Mouse (Mus musculus) MEL (cell line): ENCODE measurements around the gene Sgcd. TPM values are rescaled to one million over a fixed set of nuclear protein-coding genes. Genes with fewer than 3 reads are reported as not detected.

Experiments
- DNase-seq: peaks from one replicate; pipeline ENCODE4 v3.0.0; 2011; ENCODE audit warnings: low read depth, low spot score
- H3K27ac ChIP-seq: 2 replicates; pipeline ENCODE4 v1.5.1; 2012; ENCODE audit warnings: low read depth, mild to moderate bottlenecking, control low read depth, low read length, moderate library complexity; ENCODE audit not compliant: control insufficient read depth
- H3K27me3 ChIP-seq, 2 experiments: fragments of 150-350 bp in 1 of 2; sonication (generic) in 1 of 2; 2 replicates each; pipeline ENCODE4 v1.6.1; 2012; ENCODE audit warnings: low read length in 2 of 2, mild to moderate bottlenecking in 2 of 2, improper control_type of control experiment in 1 of 2, moderate library complexity in 1 of 2; ENCODE audit not compliant: insufficient read depth in 2 of 2, control insufficient read depth in 1 of 2
- H3K36me3 ChIP-seq, 2 experiments: 2 replicates each; pipeline ENCODE4 v1.6.1; 2012 to 2014; ENCODE audit warnings: low read length in 2 of 2, improper control_type of control experiment in 1 of 2, inconsistent platforms in 1 of 2, mild to moderate bottlenecking in 1 of 2; ENCODE audit not compliant: insufficient read depth in 2 of 2, control insufficient read depth in 1 of 2
- H3K4me1 ChIP-seq, 2 experiments: fragments of 150-350 bp in 1 of 2; sonication (generic) in 1 of 2; 2 replicates each; pipeline ENCODE4 v1.6.1; 2012; ENCODE audit warnings: low read length in 2 of 2, improper control_type of control experiment in 1 of 2, mild to moderate bottlenecking in 1 of 2; ENCODE audit not compliant: insufficient read depth in 2 of 2, control insufficient read depth in 1 of 2
- H3K4me3 ChIP-seq, 2 experiments: fragments of 150-350 bp in 1 of 2; sonication (generic) in 1 of 2; 2 replicates each; pipeline ENCODE4 v1.5.1; 2012; ENCODE audit warnings: low read depth in 2 of 2, low read length in 2 of 2, mild to moderate bottlenecking in 2 of 2, moderate library complexity in 2 of 2, control low read depth in 1 of 2, improper control_type of control experiment in 1 of 2; ENCODE audit not compliant: control insufficient read depth in 1 of 2, insufficient read depth in 1 of 2
- H3K79me2 ChIP-seq: 2 replicates; pipeline ENCODE4 v1.6.1; 2012; ENCODE audit warnings: mild to moderate bottlenecking, low read length, moderate library complexity; ENCODE audit not compliant: control insufficient read depth, poor library complexity, insufficient read depth
- H3K9ac ChIP-seq: 2 replicates; pipeline ENCODE4 v1.6.1; 2012; ENCODE audit warnings: low read depth, mild to moderate bottlenecking, control low read depth, low read length, moderate library complexity; ENCODE audit not compliant: control insufficient read depth, poor library complexity, severe bottlenecking
- H3K9me3 ChIP-seq: fragments of 150-350 bp; sonication (generic); replicated peaks from 2 replicates; pipeline ENCODE4 v1.6.1; 2012; ENCODE audit warnings: mild to moderate bottlenecking, low read length, improper control_type of control experiment, moderate library complexity; ENCODE audit not compliant: insufficient read depth
- BHLHE40 ChIP-seq: IDR thresholded peaks from 2 replicates; pipeline ENCODE4 v1.6.1; 2012; ENCODE audit warnings: low read depth, mild to moderate bottlenecking, inconsistent platforms, low read length, improper control_type of control experiment, borderline replicate concordance
- CHD1 ChIP-seq: IDR thresholded peaks from 2 replicates; pipeline ENCODE4 v1.6.1; 2012; ENCODE audit warnings: low read depth, mild to moderate bottlenecking, inconsistent platforms, low read length, improper control_type of control experiment
- E2F4 ChIP-seq: IDR thresholded peaks from 2 replicates; pipeline ENCODE4 v1.6.1; 2011; ENCODE audit warnings: low read depth, low read length, improper control_type of control experiment, borderline replicate concordance
- ELF1 ChIP-seq: IDR thresholded peaks from 2 replicates; pipeline ENCODE4 v1.6.1; 2014; ENCODE audit warnings: low read depth, mild to moderate bottlenecking, inconsistent platforms, low read length, improper control_type of control experiment, moderate library complexity
- ETS1 ChIP-seq: IDR thresholded peaks from 2 replicates; pipeline ENCODE4 v1.6.1; 2012; ENCODE audit warnings: low read depth, mild to moderate bottlenecking, inconsistent platforms, low read length, improper control_type of control experiment, moderate library complexity
- GABPA ChIP-seq: IDR thresholded peaks from 2 replicates; pipeline ENCODE4 v1.6.1; 2012; ENCODE audit warnings: low read depth, mild to moderate bottlenecking, inconsistent platforms, low read length, improper control_type of control experiment, moderate library complexity
- GATA1 ChIP-seq: IDR thresholded peaks from 2 replicates; pipeline ENCODE4 v1.6.1; 2011; ENCODE audit warnings: low read depth, low read length, improper control_type of control experiment
- HCFC1 ChIP-seq: IDR thresholded peaks from 2 replicates; pipeline ENCODE4 v1.6.1; 2012; ENCODE audit warnings: low read depth, mild to moderate bottlenecking, inconsistent platforms, low read length, improper control_type of control experiment, moderate library complexity
- JUND ChIP-seq: IDR thresholded peaks from 2 replicates; pipeline ENCODE4 v1.6.1; 2011; ENCODE audit warnings: low read depth, mild to moderate bottlenecking, improper control_type of control experiment, low read length
- KAT2A ChIP-seq: conservative IDR thresholded peaks from 2 replicates; pipeline ENCODE4 v1.6.1; 2012; ENCODE audit warnings: low read depth, low read length, improper control_type of control experiment, inconsistent platforms
- MAX ChIP-seq: IDR thresholded peaks from 2 replicates; pipeline ENCODE4 v1.6.1; 2011; ENCODE audit warnings: low read length, improper control_type of control experiment
- MEF2A ChIP-seq: IDR thresholded peaks from 2 replicates; pipeline ENCODE4 v1.6.1; 2014; ENCODE audit warnings: low read depth, mild to moderate bottlenecking, inconsistent platforms, low read length, improper control_type of control experiment; ENCODE audit not compliant: poor library complexity, insufficient replicate concordance, severe bottlenecking; ENCODE audit errors: extremely low read depth
- MXI1 ChIP-seq: IDR thresholded peaks from 2 replicates; pipeline ENCODE4 v1.6.1; 2011; ENCODE audit warnings: mild to moderate bottlenecking, low read depth, low read length, improper control_type of control experiment
- MYB ChIP-seq: IDR thresholded peaks from 2 replicates; pipeline ENCODE4 v1.6.1; 2011; ENCODE audit warnings: mild to moderate bottlenecking, low read depth, low read length, improper control_type of control experiment
- NELFE ChIP-seq: IDR thresholded peaks from 2 replicates; pipeline ENCODE4 v1.6.1; 2011; ENCODE audit warnings: low read depth, low read length, improper control_type of control experiment
- RAD21 ChIP-seq: IDR thresholded peaks from 2 replicates; pipeline ENCODE4 v1.6.1; 2011; ENCODE audit warnings: mild to moderate bottlenecking, low read depth, low read length, improper control_type of control experiment
- SMC3 ChIP-seq: IDR thresholded peaks from 2 replicates; pipeline ENCODE4 v1.6.1; 2011; ENCODE audit warnings: low read depth, low read length, improper control_type of control experiment
- TAL1 ChIP-seq: IDR thresholded peaks from 2 replicates; pipeline ENCODE4 v1.6.1; 2012; ENCODE audit warnings: mild to moderate bottlenecking, inconsistent platforms, low read length, moderate library complexity, mixed read lengths
- TCF12 ChIP-seq: IDR thresholded peaks from 2 replicates; pipeline ENCODE4 v1.6.1; 2014; ENCODE audit warnings: low read depth, mild to moderate bottlenecking, inconsistent platforms, low read length, improper control_type of control experiment, moderate library complexity
- USF1 ChIP-seq: IDR thresholded peaks from 2 replicates; pipeline ENCODE4 v1.6.1; 2014; ENCODE audit warnings: low read depth, mild to moderate bottlenecking, inconsistent platforms, low read length, improper control_type of control experiment, moderate library complexity
- USF2 ChIP-seq, 2 experiments: IDR thresholded peaks; 2 replicates each; pipeline ENCODE4 v1.6.1; 2011 to 2012; ENCODE audit warnings: improper control_type of control experiment in 2 of 2, low read length in 2 of 2, borderline replicate concordance in 1 of 2, inconsistent platforms in 1 of 2, low read depth in 1 of 2, mild to moderate bottlenecking in 1 of 2; ENCODE audit not compliant: insufficient read depth in 1 of 2
- ZC3H11A ChIP-seq: IDR thresholded peaks from 2 replicates; pipeline ENCODE4 v1.6.1; 2012; ENCODE audit warnings: low read depth, mild to moderate bottlenecking, inconsistent platforms, low read length, improper control_type of control experiment
- polyA plus RNA-seq, 2 experiments: library from polyadenylated mRNA; stranded (reverse) in 1 of 2; unstranded in 1 of 2; fragments of >175 nt in 1 of 2; fragments of >200 nt in 1 of 2; gene quantifications; 2 replicates each; pipeline versions ENCODE4 v1.2.1 to v1.2.4; 2012; ENCODE audit warnings: low replicate concordance in 2 of 2, low read depth in 1 of 2; ENCODE audit not compliant: insufficient read length in 2 of 2, insufficient read depth in 1 of 2, missing spikeins in 1 of 2
- total RNA-seq: library from RNA; depleted of rRNA; stranded (reverse); fragments of 300-350 nt; gene quantifications from 2 replicates; pipeline ENCODE4 v1.2.3, GENCODE M21; 2012

The Sgcd gene
- total and polyA plus RNA-seq, 3 experiments, result not detected

GRCm38 (mm10) chr11:47005301-47005875 is 983.4 kb downstream of the Sgcd start:
- Histone ChIP-seq H3K9ac (no peak overlapping the region), H3K27me3 (no peaks in the 10 kb centered on the region), H3K4me1 (no peaks in the 10 kb centered on the region), H3K27ac (no peak overlapping the region), H3K9me3 (no peaks in the 10 kb centered on the region), H3K4me3 (no peak overlapping the region), H3K36me3 (no peaks in the 10 kb centered on the region), H3K79me2 (no peaks in the 10 kb centered on the region)
- TF ChIP-seq ETS1 (no peak), ZC3H11A (no peak), TAL1 (no peak), JUND (no peak), MYB (no peak), MEF2A (no peak), HCFC1 (no peak), GABPA (no peak), TCF12 (no peak), MXI1 (no peak), MAX (no peak), E2F4 (no peak), USF1 (no peak), USF2 (IDR thresholded peaks at IDR 0.05; ENCODE audit: borderline replicate concordance in 1 of 2, insufficient read depth in 1 of 2, low read depth in 1 of 2, low read length in 2 of 2) (no peak)
- DNase-seq, result no peak

- H3K27me3 ChIP-seq, result no peaks in the 10 kb centered on the region
- no peaks in the 10 kb centered on the region for H3K79me2 ChIP-seq
- no peaks in the 10 kb centered on the region for H3K9me3 ChIP-seq
- H3K4me1 ChIP-seq, result no peaks in the 10 kb centered on the region
- no peak for DNase-seq
- no peaks in the 10 kb centered on the region for H3K36me3 ChIP-seq
- H3K27ac ChIP-seq, result no peak overlapping the region
- H3K9ac ChIP-seq, result no peak overlapping the region
- no peak overlapping the region for H3K4me3 ChIP-seq
- TF ChIP-seq KAT2A (no peak), ETS1 (no peak), MYB (no peak), CHD1 (no peak), MEF2A (no peak), NELFE (no peak), GATA1 (no peak), RAD21 (no peak), ELF1 (no peak), BHLHE40 (no peak), SMC3 (no peak)
Observed at GRCm38 (mm10) chr11:46939311-46939710, 1049.5 kb downstream of the Sgcd start.
